ENCODE assay signal across 13 mouse cellular contexts in the genomic region with DNA sequence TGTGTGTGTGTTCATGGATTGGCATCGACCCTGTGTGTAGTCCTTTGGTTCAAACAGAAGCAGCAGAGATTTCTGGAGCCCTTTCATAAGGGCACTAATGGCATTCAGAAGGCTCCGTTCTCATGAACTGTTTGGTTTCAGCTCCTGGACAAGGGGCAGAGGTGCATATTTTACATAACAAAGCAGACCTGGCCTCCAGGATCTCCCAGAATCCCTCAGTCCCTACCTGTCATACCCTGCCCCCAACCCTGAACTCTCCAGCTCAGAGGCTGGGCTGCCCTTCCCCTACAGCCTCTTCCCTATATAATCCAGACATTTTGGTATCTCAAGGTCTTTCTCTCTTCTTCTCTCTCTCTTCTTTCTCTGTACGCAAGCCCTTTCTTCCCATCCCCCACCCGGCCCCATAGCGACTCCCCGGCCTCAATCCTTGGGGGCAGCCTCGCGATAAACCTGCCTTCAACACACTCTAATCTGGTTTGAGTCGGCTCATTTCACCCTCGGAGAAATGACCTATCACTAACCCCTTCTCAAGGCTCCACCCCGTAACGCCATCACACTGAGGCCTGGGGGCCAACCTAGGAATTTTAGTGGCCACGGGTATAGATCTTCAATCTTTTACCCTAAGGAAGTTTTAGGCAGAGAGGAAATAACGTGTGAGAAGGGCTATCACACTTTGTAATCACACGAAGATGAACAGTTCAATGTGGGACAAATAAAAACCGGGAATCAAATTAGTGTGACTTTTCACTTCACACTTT. TPM values are rescaled to one million over a fixed set of nuclear protein-coding genes. Genes with fewer than 3 reads are reported as not detected.
DNase-seq lines count a peak whose midpoint lies in the region; ATAC-seq lines count a peak whose summit lies in the region.
"Had no signal": no experiment of that assay in that cellular context is flagged by ENCODE, and none has a peak within 500 bp of the region (broad histone marks: within the 10 kb centered on the region; RNA-seq: fewer than 3 reads in every experiment).

No protein-coding gene starts in this region.

- no peaks in the 10 kb centered on the region for H3K36me3 ChIP-seq in forebrain, embryonic 10.5 days (replicated peaks)
- no peaks in the 10 kb centered on the region for H3K36me3 ChIP-seq in forebrain, embryonic 13.5 days (ENCODE audit: poor library complexity, severe bottlenecking)
- H3K36me3 ChIP-seq in liver, embryonic 15.5 days (replicated peaks): no peaks in the 10 kb centered on the region
- H3K36me3 ChIP-seq: hindbrain, embryonic 15.5 days; lung, embryonic 15.5 days had no signal

- H3K4me3 ChIP-seq in forebrain, embryonic 10.5 days: no peak overlapping the region
- H3K4me3 ChIP-seq in forebrain, embryonic 13.5 days: no peak overlapping the region
- H3K4me3 ChIP-seq in liver, embryonic 15.5 days (replicated peaks): no peak overlapping the region
- H3K4me3 ChIP-seq: hindbrain, embryonic 15.5 days; lung, embryonic 15.5 days had no signal

- no peak overlapping the region for H3K9ac ChIP-seq in forebrain, embryonic 13.5 days
- no peak overlapping the region for H3K9ac ChIP-seq in liver, embryonic 15.5 days
- H3K9ac ChIP-seq: hindbrain, embryonic 15.5 days; lung, embryonic 15.5 days had no signal

- DNase-seq in forebrain, embryonic 10.5 days (ENCODE audit: extremely low spot score, low spot score): no peak
- peak; percentile 39 for DNase-seq in kidney, adult 9 months
- no peak for DNase-seq in kidney, adult 8-10 months
- peak; percentile 95 for DNase-seq in R1 (ENCODE audit: low read depth, low spot score)
- DNase-seq in gastrocnemius, postnatal 36 days: no peak
- no peak for DNase-seq in layer of hippocampus, postnatal 14 days (ENCODE audit: low spot score in 2 of 2)
- DNase-seq: cerebellum, adult 11-12 months; kidney, postnatal 10 days; layer of hippocampus, adult 9-11 months had no signal

- ATAC-seq in forebrain, embryonic 13.5 days: no peak
- ATAC-seq in liver, embryonic 15.5 days (ENCODE audit: insufficient read depth): no peak

- H3K4me2 ChIP-seq in forebrain, embryonic 13.5 days: no peak overlapping the region
- 0 out of 2 replicates have a peak overlapping the region, but pooled peaks have one; percentile 2 for H3K4me2 ChIP-seq in liver, embryonic 15.5 days
- H3K4me2 ChIP-seq: hindbrain, embryonic 15.5 days; lung, embryonic 15.5 days had no signal

- H3K27ac ChIP-seq in forebrain, embryonic 10.5 days: 0 out of 2 replicates have a peak overlapping the region, but pooled peaks have one; percentile 16
- H3K27ac ChIP-seq in forebrain, embryonic 13.5 days: no peak overlapping the region
- peak overlapping the region; percentile 38 for H3K27ac ChIP-seq in liver, embryonic 15.5 days (replicated peaks)
- H3K27ac ChIP-seq: hindbrain, embryonic 15.5 days; lung, embryonic 15.5 days had no signal

- H3K9me3 ChIP-seq in forebrain, embryonic 10.5 days: no peaks in the 10 kb centered on the region
- no peaks in the 10 kb centered on the region for H3K9me3 ChIP-seq in forebrain, embryonic 13.5 days (replicated peaks)
- no peaks in the 10 kb centered on the region for H3K9me3 ChIP-seq in liver, embryonic 15.5 days (replicated peaks)
- H3K9me3 ChIP-seq: hindbrain, embryonic 15.5 days; lung, embryonic 15.5 days had no signal

- intact Hi-C loops in gastrocnemius, postnatal 36 days (cut with DNase I): no loop called here

- WGBS in forebrain, embryonic 10.5 days: 40% methylated on average over 16 of the region's 16 CpGs
- 47% methylated on average over 16 of the region's 16 CpGs for WGBS in forebrain, embryonic 13.5 days
- 30% methylated on average over 16 of the region's 16 CpGs for WGBS in liver, embryonic 15.5 days (ENCODE audit: insufficient replicate concordance)

- H3K27me3 ChIP-seq in forebrain, embryonic 10.5 days (ENCODE audit: poor library complexity, severe bottlenecking): no peaks in the 10 kb centered on the region
- H3K27me3 ChIP-seq in forebrain, embryonic 13.5 days: no peaks in the 10 kb centered on the region
- H3K27me3 ChIP-seq in liver, embryonic 15.5 days: no peaks in the 10 kb centered on the region
- H3K27me3 ChIP-seq: hindbrain, embryonic 15.5 days; lung, embryonic 15.5 days had no signal

- peaks cover 33% of the 10 kb centered on the region for H3K4me1 ChIP-seq in forebrain, embryonic 10.5 days
- H3K4me1 ChIP-seq in forebrain, embryonic 13.5 days: peaks cover 8% of the 10 kb centered on the region
- H3K4me1 ChIP-seq in liver, embryonic 15.5 days (replicated peaks): peaks cover 21% of the 10 kb centered on the region
- H3K4me1 ChIP-seq: lung, embryonic 15.5 days had no signal

RNA-seq across cellular contexts. Expression of a gene that starts 32.1 kb away (rescaled TPM):
- polyA plus RNA-seq in forebrain, embryonic 10.5 days (2016; fragmentation: Nextera tagmentation; extraction: Ambion mirVana): 243 and 253 TPM in 2 replicates
- polyA plus RNA-seq in forebrain, embryonic 13.5 days (2015; fragmentation: Nextera tagmentation; extraction: Ambion mirVana): 242 and 248 TPM in 2 replicates
- 50.2 and 51.3 TPM in 2 replicates for polyA plus RNA-seq in liver, embryonic 15.5 days (2015; fragmentation: Nextera tagmentation; extraction: Ambion mirVana)
- total RNA-seq in gastrocnemius, postnatal 36 days (2021): 10 to 100 TPM; 18.9 to 20.3 TPM
- 100 to 1,000 TPM; 107 to 114 TPM for total RNA-seq in layer of hippocampus, postnatal 14 days (2021)

Comparison
In these comparisons a context has a peak if more than half of its experiments do, and no peak if none do; other contexts are left out.
1. DNase-seq: peak in kidney, adult 9 months (single experiment) and R1 (single experiment); none in forebrain, embryonic 10.5 days (single experiment), kidney, adult 8-10 months (0 of 2), gastrocnemius, postnatal 36 days (0 of 2) and layer of hippocampus, postnatal 14 days (0 of 2).